8 mouse cellular contexts compared by ENCODE assay signal in the genomic region with DNA sequence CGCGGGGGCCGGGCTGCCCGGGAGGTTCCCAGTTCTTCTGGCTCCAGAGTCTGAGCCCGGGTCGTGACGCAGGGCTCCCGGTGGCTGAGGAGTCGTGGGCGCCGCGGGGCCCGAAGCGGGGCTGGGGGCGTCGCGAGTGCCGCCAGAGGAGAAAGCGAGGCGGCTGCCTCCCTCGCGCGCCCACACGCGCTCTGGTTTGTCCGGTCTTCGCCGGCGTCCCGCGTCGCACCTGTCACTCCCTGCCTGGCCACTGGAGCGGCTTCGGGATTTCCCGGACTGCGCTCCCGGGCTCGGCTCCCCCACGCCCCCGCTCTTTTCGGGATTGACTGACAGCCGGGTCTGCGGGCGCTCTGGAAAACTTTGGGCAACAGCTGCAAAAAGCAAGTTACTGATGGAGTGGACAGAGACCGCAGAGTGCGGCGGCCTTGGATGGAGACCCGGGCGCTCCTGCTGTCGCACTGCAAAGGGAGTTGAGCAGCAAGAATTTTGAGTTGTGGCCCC. TPM values are rescaled to one million over a fixed set of nuclear protein-coding genes. Genes with fewer than 3 reads are reported as not detected.
DNase-seq lines count a peak whose midpoint lies in the region; ATAC-seq and TF ChIP-seq lines count a peak whose summit lies in the region.

No protein-coding gene starts in this region.

- 1% methylated on average over 48 of the region's 50 CpGs for WGBS in thymus, adult 2 months
- WGBS in kidney, adult 2 months, result 1% methylated on average over 50 of the region's 50 CpGs
- under 1% methylated on average over 37 of the region's 50 CpGs for WGBS in limb, embryonic 15.5 days

- no peaks in the 10 kb centered on the region for H3K27me3 ChIP-seq in thymus, adult 2 months (ENCODE audit: control insufficient read depth, insufficient read depth, low read length)
- H3K27me3 ChIP-seq in kidney, adult 2 months (replicated peaks; ENCODE audit: control insufficient read depth, insufficient read depth, low read length), result no peaks in the 10 kb centered on the region
- H3K27me3 ChIP-seq in limb, embryonic 15.5 days, result no peaks in the 10 kb centered on the region
- no peaks in the 10 kb centered on the region for H3K27me3 ChIP-seq in testis, adult 2 months (ENCODE audit: control insufficient read depth, insufficient read depth, low read length)

- peak; percentile 46 for DNase-seq in thymus, adult 2 months
- DNase-seq in thymus, postnatal 25 days, result no peak
- peak; percentile 76 for DNase-seq in embryo, embryonic 10.5 days (ENCODE audit: low spot score)
- peak; percentile 61 for DNase-seq in gastrocnemius, postnatal 25 days
- peak; percentile 64 for DNase-seq in kidney, adult 2 months
- peak; percentile 79 for DNase-seq in neural tube, embryonic 10.5 days (ENCODE audit: extremely low spot score, low spot score)

- ATAC-seq in limb, embryonic 15.5 days (ENCODE audit: insufficient number of reproducible peaks, low FRiP score, low TSS enrichment, low read depth), result peak; percentile 4; the same call in 1 of the 2 replicates

- H3K27ac ChIP-seq in thymus, adult 2 months (ENCODE audit: control insufficient read depth, insufficient read depth, low read length), result 0 out of 2 replicates have a peak overlapping the region, but pooled peaks have one; percentile 6
- H3K27ac ChIP-seq in kidney, adult 2 months (ENCODE audit: insufficient read depth, low read depth, low read length), result peak overlapping the region; percentile 48; the same call in 1 of the 2 replicates
- peak overlapping the region; percentile 97 for H3K27ac ChIP-seq in limb, embryonic 15.5 days
- peak overlapping the region; percentile 44 for H3K27ac ChIP-seq in testis, adult 2 months (ENCODE audit: control insufficient read depth, insufficient read depth, low read depth, low read length)

- TF ChIP-seq POLR2A in thymus, adult 2 months (IDR thresholded peaks at IDR 0.05; ENCODE audit: control insufficient read depth, extremely low read depth, insufficient read depth, low read length, poor library complexity), result no peak
- TF ChIP-seq POLR2A in kidney, adult 2 months (IDR thresholded peaks at IDR 0.05; ENCODE audit: low read depth, low read length), result no peak
- TF ChIP-seq POLR2A in testis, adult 2 months (IDR thresholded peaks at IDR 0.05; ENCODE audit: control insufficient read depth, low read depth, low read length), result no peak

- H3K4me2 ChIP-seq in limb, embryonic 15.5 days, result peak overlapping the region; percentile 72

- H3K9ac ChIP-seq in limb, embryonic 15.5 days, result peak overlapping the region; percentile 78

- no peak; the same call in 1 of the 2 replicates for TF ChIP-seq CTCF in thymus, adult 2 months (IDR thresholded peaks at IDR 0.05; ENCODE audit: borderline replicate concordance, control insufficient read depth, extremely low read depth, insufficient read depth, low read length, poor library complexity)
- TF ChIP-seq CTCF in kidney, adult 2 months (conservative IDR thresholded peaks at IDR 0.05; ENCODE audit: insufficient read depth, insufficient read length, low read depth, low read length), result no peak
- TF ChIP-seq CTCF in testis, adult 2 months (IDR thresholded peaks at IDR 0.05; ENCODE audit: control insufficient read depth, insufficient read depth, insufficient replicate concordance, low read depth, low read length), result no peak

- no peaks in the 10 kb centered on the region for H3K36me3 ChIP-seq in thymus, adult 2 months (ENCODE audit: control insufficient read depth, insufficient read depth, low read length)
- H3K36me3 ChIP-seq in kidney, adult 2 months (ENCODE audit: control insufficient read depth, insufficient read depth, low read length), result no peaks in the 10 kb centered on the region
- no peaks in the 10 kb centered on the region; the same call in 1 of the 2 replicates for H3K36me3 ChIP-seq in limb, embryonic 15.5 days
- no peaks in the 10 kb centered on the region for H3K36me3 ChIP-seq in testis, adult 2 months (ENCODE audit: control insufficient read depth, insufficient read depth, low read length)

- peaks cover 24% of the 10 kb centered on the region for H3K4me1 ChIP-seq in thymus, adult 2 months (replicated peaks; ENCODE audit: control insufficient read depth, insufficient read depth, low read length)
- peaks cover 23% of the 10 kb centered on the region; the same call in 1 of the 2 replicates for H3K4me1 ChIP-seq in kidney, adult 2 months (ENCODE audit: control insufficient read depth, insufficient read depth, low read length)
- peaks cover 40% of the 10 kb centered on the region for H3K4me1 ChIP-seq in limb, embryonic 15.5 days
- peaks cover 14% of the 10 kb centered on the region for H3K4me1 ChIP-seq in testis, adult 2 months (ENCODE audit: control insufficient read depth, insufficient read depth, low read length)

- H3K9me3 ChIP-seq in limb, embryonic 15.5 days, result no peaks in the 10 kb centered on the region

- peak overlapping the region; percentile 85 for H3K4me3 ChIP-seq in thymus, adult 2 months (ENCODE audit: control insufficient read depth, insufficient read depth, low read length)
- peak overlapping the region; percentile 76 for H3K4me3 ChIP-seq in kidney, adult 2 months (ENCODE audit: insufficient read depth, low read depth, low read length)
- H3K4me3 ChIP-seq in limb, embryonic 15.5 days, result peak overlapping the region; percentile 79
- peak overlapping the region; percentile 99 for H3K4me3 ChIP-seq in testis, adult 2 months (ENCODE audit: control insufficient read depth, low read depth, low read length)

RNA-seq across cellular contexts. Expression of a gene that starts 0.7 kb away (rescaled TPM):
- polyA plus RNA-seq in thymus, adult 2 months (2012; rRNA removed), result 410 and 478 TPM in 2 replicates
- 10 to 100 TPM; 12.1 to 14.1 TPM for total RNA-seq in gastrocnemius, postnatal 25 days (2021)
- 102 and 118 TPM in 2 replicates for polyA plus RNA-seq in kidney, adult 2 months (2012; rRNA removed)
- 155 and 165 TPM in 2 replicates for polyA plus RNA-seq in limb, embryonic 15.5 days (2015; fragmentation: Nextera tagmentation; extraction: Ambion mirVana)
- 36.2 and 40.1 TPM in 2 replicates for polyA plus RNA-seq in testis, adult 2 months (2012; rRNA removed)

RNA-seq across cellular contexts. Expression of a gene that starts 19.9 kb away (rescaled TPM):
- polyA plus RNA-seq in thymus, adult 2 months (2012; rRNA removed), result 33.1 and 39.4 TPM in 2 replicates
- 10 to 100 TPM in 1 of 2 experiments, 1 to 10 TPM in 1; 8.0 to 16.5 TPM for total RNA-seq in gastrocnemius, postnatal 25 days (2021)
- polyA plus RNA-seq in kidney, adult 2 months (2012; rRNA removed), result 6.9 and 7.5 TPM in 2 replicates
- polyA plus RNA-seq in limb, embryonic 15.5 days (2015; fragmentation: Nextera tagmentation; extraction: Ambion mirVana), result 24.6 and 28.8 TPM in 2 replicates
- polyA plus RNA-seq in testis, adult 2 months (2012; rRNA removed), result 18.1 and 19.9 TPM in 2 replicates

Comparison
In these comparisons a context has a peak if more than half of its experiments do, and no peak if none do; other contexts are left out.
1. H3K27ac ChIP-seq: peak in every context shown above with its lines; median percentile 97 in limb, embryonic 15.5 days; 48 in kidney, adult 2 months; 44 in testis, adult 2 months; 6 in thymus, adult 2 months.